Mouse (Mus musculus) lung, embryonic 16.5 days (tissue): ENCODE measurements at regions not wholly inside any gene's neighbourhood (a gene's known extent, or its start where the extent isn't known, plus 50 kb on each side); places are given as distances from the start of the nearest gene placed in this dataset.
A peak's percentile ranks its signal among the peaks of the same experiment; 100 is the strongest.

Source experiments
- ATAC-seq: fragments of 200-750 bp; cut with Nextera tagmentation; 2 replicates; pipeline ENCODE4 v1.8.0; 2017; ENCODE audit warnings: low read depth, mild to moderate bottlenecking, moderate library complexity
- H3K27ac ChIP-seq: fragments of 300-500 bp; sonication (generic); 2 replicates; pipeline ENCODE4 v1.5.1; 2014; ENCODE audit warnings: mild to moderate bottlenecking, control low read depth, low read length
- H3K27me3 ChIP-seq: fragments of 300-500 bp; sonication (generic); 2 replicates; pipeline ENCODE4 v1.6.1; 2014; ENCODE audit warnings: low read depth, low read length, mixed read lengths; ENCODE audit not compliant: control insufficient read depth, insufficient read depth
- H3K36me3 ChIP-seq: fragments of 300-500 bp; sonication (generic); 2 replicates; pipeline ENCODE4 v1.6.1; 2014; ENCODE audit warnings: low read length; ENCODE audit not compliant: control insufficient read depth, insufficient read depth
- H3K4me1 ChIP-seq: fragments of 300-500 bp; sonication (generic); replicated peaks from 2 replicates; pipeline ENCODE4 v1.6.1; 2014; ENCODE audit warnings: low read length, mixed read lengths; ENCODE audit not compliant: control insufficient read depth, insufficient read depth
- H3K4me2 ChIP-seq: fragments of 300-500 bp; sonication (generic); 2 replicates; pipeline ENCODE4 v1.6.1; 2014; ENCODE audit warnings: low read depth, low read length, control low read depth
- H3K4me3 ChIP-seq: fragments of 300-500 bp; sonication (generic); 2 replicates; pipeline ENCODE4 v1.5.1; 2014; ENCODE audit warnings: mild to moderate bottlenecking, low read length, control low read depth
- H3K9ac ChIP-seq: fragments of 300-500 bp; sonication (generic); 2 replicates; pipeline ENCODE4 v1.6.1; 2014; ENCODE audit warnings: low read length, control low read depth
- H3K9me3 ChIP-seq: fragments of 300-500 bp; sonication (generic); 2 replicates; pipeline ENCODE4 v1.6.1; 2016; ENCODE audit warnings: low read length; ENCODE audit not compliant: control insufficient read depth
- WGBS: fragments of 180-500 bp; shearing (Covaris S2); extraction: QIAGEN DNeasy Blood & Tissue Kit; methylation state at CpG from one replicate; pipeline ENCODE4 v1.1.7; 2014; 5-methylcytosine and 5-hydroxymethylcytosine counted together

- Histone ChIP-seq H3K4me1 (no peaks in the 10 kb centered on the region), H3K4me2 (no peak overlapping the region), H3K9me3 (no peaks in the 10 kb centered on the region), H3K27ac (no peak overlapping the region), H3K4me3 (no peak overlapping the region), H3K9ac (no peak overlapping the region), H3K27me3 (no peaks in the 10 kb centered on the region), H3K36me3 (no peaks in the 10 kb centered on the region)
- ATAC-seq, result no peak
- 74% methylated on average over 5 of the region's 5 CpGs for WGBS
Measured at GRCm38 (mm10) chr11:50506820-50507497, 76.0 kb upstream of the Rufy1 start.

- Histone ChIP-seq H3K4me2 (0 out of 2 replicates have a peak overlapping the region, but pooled peaks have one; percentile 14), H3K36me3 (no peaks in the 10 kb centered on the region), H3K4me1 (no peaks in the 10 kb centered on the region), H3K9me3 (no peaks in the 10 kb centered on the region), H3K9ac (no peak overlapping the region), H3K27me3 (no peaks in the 10 kb centered on the region), H3K27ac (no peak overlapping the region), H3K4me3 (no peak overlapping the region)
- WGBS, result 32% methylated on average over 12 of the region's 12 CpGs
- peak; percentile 74 for ATAC-seq
Measured at GRCm38 (mm10) chr11:50501352-50501751, 70.4 kb upstream of the Rufy1 start.

GRCm38 (mm10) chr11:50493123-50493476, 62.2 kb upstream of the Rufy1 start:
- Histone ChIP-seq H3K4me1 (no peaks in the 10 kb centered on the region), H3K27me3 (no peaks in the 10 kb centered on the region), H3K9ac (no peak overlapping the region), H3K27ac (no peak overlapping the region), H3K36me3 (no peaks in the 10 kb centered on the region), H3K9me3 (no peaks in the 10 kb centered on the region), H3K4me2 (no peak overlapping the region), H3K4me3 (no peak overlapping the region)
- 92% methylated on average over 5 of the region's 5 CpGs for WGBS
- ATAC-seq, result no peak

- no peak overlapping the region for H3K4me2 ChIP-seq
- H3K27ac ChIP-seq, result no peak overlapping the region
- 42% methylated on average over 5 of the region's 5 CpGs for WGBS
- no peak for ATAC-seq
- H3K36me3 ChIP-seq, result no peaks in the 10 kb centered on the region
- H3K9me3 ChIP-seq, result no peaks in the 10 kb centered on the region
- no peak overlapping the region for H3K4me3 ChIP-seq
- H3K27me3 ChIP-seq, result no peaks in the 10 kb centered on the region
- no peaks in the 10 kb centered on the region for H3K4me1 ChIP-seq
- H3K9ac ChIP-seq, result no peak overlapping the region
Measured at GRCm38 (mm10) chr11:50492399-50493122, 61.6 kb upstream of the Rufy1 start.

GRCm38 (mm10) chr11:50483821-50484220, 52.9 kb upstream of the Rufy1 start:
- no peak overlapping the region for H3K4me2 ChIP-seq
- H3K9me3 ChIP-seq, result no peaks in the 10 kb centered on the region
- H3K27ac ChIP-seq, result no peak overlapping the region
- no peaks in the 10 kb centered on the region for H3K27me3 ChIP-seq
- 85% methylated on average over 2 of the region's 2 CpGs for WGBS
- H3K36me3 ChIP-seq, result no peaks in the 10 kb centered on the region
- H3K4me1 ChIP-seq, result no peaks in the 10 kb centered on the region
- H3K4me3 ChIP-seq, result no peak overlapping the region
- no peak overlapping the region for H3K9ac ChIP-seq
- ATAC-seq, result no peak

GRCm38 (mm10) chr11:50483116-50483515, 52.2 kb upstream of the Rufy1 start:
- Histone ChIP-seq H3K4me2 (no peak overlapping the region), H3K4me1 (no peaks in the 10 kb centered on the region), H3K4me3 (no peak overlapping the region), H3K36me3 (no peaks in the 10 kb centered on the region), H3K27me3 (no peaks in the 10 kb centered on the region), H3K27ac (no peak overlapping the region), H3K9ac (no peak overlapping the region), H3K9me3 (no peaks in the 10 kb centered on the region)
- 90% methylated on average over 6 of the region's 6 CpGs for WGBS
- no peak for ATAC-seq

- ATAC-seq, result no peak
- Histone ChIP-seq H3K9me3 (no peaks in the 10 kb centered on the region), H3K4me3 (no peak overlapping the region), H3K9ac (no peak overlapping the region), H3K27ac (no peak overlapping the region), H3K27me3 (no peaks in the 10 kb centered on the region), H3K4me2 (no peak overlapping the region), H3K36me3 (no peaks in the 10 kb centered on the region), H3K4me1 (no peaks in the 10 kb centered on the region)
- 46% methylated on average over 3 of the region's 3 CpGs for WGBS
Measured at GRCm38 (mm10) chr11:50482607-50483006, 51.7 kb upstream of the Rufy1 start.
